ENCODE assay signal across 9 mouse cellular contexts in genomic region chr9:92207307-92207706, GRCm38 (mm10). TPM values are rescaled to one million over a fixed set of nuclear protein-coding genes. Genes with fewer than 3 reads are reported as not detected.
DNase-seq lines count a peak whose midpoint lies in the region; ATAC-seq and TF ChIP-seq lines count a peak whose summit lies in the region.
"Had no signal": no experiment of that assay in that cellular context is flagged by ENCODE, and none has a peak within 500 bp of the region (broad histone marks: within the 10 kb centered on the region; RNA-seq: fewer than 3 reads in every experiment).

No protein-coding gene starts in this region.

- TF ChIP-seq POLR2A in kidney, adult 2 months (IDR thresholded peaks at IDR 0.05; ENCODE audit: low read depth, low read length), result no peak

- H3K36me3 ChIP-seq in kidney, adult 2 months (ENCODE audit: control insufficient read depth, insufficient read depth, low read length), result no peaks in the 10 kb centered on the region
- H3K36me3 ChIP-seq in kidney, embryonic 14.5 days (ENCODE audit: control insufficient read depth, insufficient read depth, low read length), result no peaks in the 10 kb centered on the region
- H3K36me3 ChIP-seq in midbrain, embryonic 14.5 days (ENCODE audit: control insufficient read depth, insufficient read depth, low read length), result no peaks in the 10 kb centered on the region
- H3K36me3 ChIP-seq: embryonic facial prominence, embryonic 15.5 days had no signal

- H3K4me1 ChIP-seq in kidney, adult 2 months (ENCODE audit: control insufficient read depth, insufficient read depth, low read length), result no peaks in the 10 kb centered on the region
- H3K4me1 ChIP-seq in kidney, embryonic 14.5 days (ENCODE audit: control insufficient read depth, insufficient read depth, low read length), result no peaks in the 10 kb centered on the region
- H3K4me1 ChIP-seq in midbrain, embryonic 14.5 days (ENCODE audit: control insufficient read depth, insufficient read depth, low read length), result no peaks in the 10 kb centered on the region
- H3K4me1 ChIP-seq: embryonic facial prominence, embryonic 15.5 days had no signal

- no peak for TF ChIP-seq CTCF in kidney, adult 2 months (conservative IDR thresholded peaks at IDR 0.05; ENCODE audit: insufficient read depth, insufficient read length, low read depth, low read length)

- H3K9me3 ChIP-seq in kidney, embryonic 14.5 days (ENCODE audit: control insufficient read depth, low read length), result no peaks in the 10 kb centered on the region
- H3K9me3 ChIP-seq in midbrain, embryonic 14.5 days (ENCODE audit: control insufficient read depth, low read length), result no peaks in the 10 kb centered on the region
- H3K9me3 ChIP-seq: embryonic facial prominence, embryonic 15.5 days had no signal

- ATAC-seq in kidney, embryonic 14.5 days (ENCODE audit: low FRiP score, low TSS enrichment), result no peak
- ATAC-seq in midbrain, embryonic 14.5 days (ENCODE audit: low FRiP score, low TSS enrichment), result 0 out of 2 replicates have a peak, but pooled peaks have one; percentile 50

- H3K4me2 ChIP-seq in kidney, embryonic 14.5 days (replicated peaks; ENCODE audit: low read depth, low read length), result no peak overlapping the region
- H3K4me2 ChIP-seq in midbrain, embryonic 14.5 days (ENCODE audit: low read length), result no peak overlapping the region
- H3K4me2 ChIP-seq: embryonic facial prominence, embryonic 15.5 days had no signal

- 19% methylated on average over 4 of the region's 4 CpGs for WGBS in kidney, adult 2 months
- WGBS in kidney, embryonic 14.5 days, result 53% methylated on average over 4 of the region's 4 CpGs
- 45% methylated on average over 4 of the region's 4 CpGs for WGBS in midbrain, embryonic 14.5 days

- no peak overlapping the region for H3K9ac ChIP-seq in kidney, embryonic 14.5 days (ENCODE audit: low read depth, low read length)
- H3K9ac ChIP-seq in midbrain, embryonic 14.5 days (replicated peaks; ENCODE audit: low read length), result no peak overlapping the region
- H3K9ac ChIP-seq: embryonic facial prominence, embryonic 15.5 days had no signal

- H3K4me3 ChIP-seq in kidney, adult 2 months (ENCODE audit: insufficient read depth, low read depth, low read length), result no peak overlapping the region
- H3K4me3 ChIP-seq in kidney, embryonic 14.5 days (ENCODE audit: low read length), result no peak overlapping the region
- no peak overlapping the region for H3K4me3 ChIP-seq in midbrain, embryonic 14.5 days (replicated peaks; ENCODE audit: low read depth, low read length)
- H3K4me3 ChIP-seq: embryonic facial prominence, embryonic 15.5 days had no signal

- DNase-seq in kidney, adult 2 months, result peak; percentile 63
- DNase-seq in MEL-GATA-1-ER (ENCODE audit: extremely low read depth, low read depth), result peak; percentile 69
- DNase-seq in cerebellum, adult 11-12 months, result peak; percentile 15
- DNase-seq in frontal cortex, postnatal 36 days (ENCODE audit: low spot score in 2 of 2), result peak; percentile 13 to 56
- DNase-seq in layer of hippocampus, postnatal 10 days (ENCODE audit: low spot score in 2 of 2), result peak; percentile 59 to 65
- peak; percentile 89 for DNase-seq in midbrain, embryonic 14.5 days
- DNase-seq in neural tube, embryonic 10.5 days (ENCODE audit: extremely low spot score, low spot score), result no peak

- no peak overlapping the region for H3K27ac ChIP-seq in kidney, adult 2 months (ENCODE audit: insufficient read depth, low read depth, low read length)
- no peak overlapping the region for H3K27ac ChIP-seq in kidney, embryonic 14.5 days (ENCODE audit: low read depth, low read length)
- H3K27ac ChIP-seq in midbrain, embryonic 14.5 days (replicated peaks; ENCODE audit: low read depth, low read length), result no peak overlapping the region
- H3K27ac ChIP-seq: embryonic facial prominence, embryonic 15.5 days had no signal

- no peaks in the 10 kb centered on the region for H3K27me3 ChIP-seq in kidney, adult 2 months (replicated peaks; ENCODE audit: control insufficient read depth, insufficient read depth, low read length)
- H3K27me3 ChIP-seq in kidney, embryonic 14.5 days (ENCODE audit: control insufficient read depth, insufficient read depth, low read length), result no peaks in the 10 kb centered on the region
- H3K27me3 ChIP-seq in midbrain, embryonic 14.5 days (ENCODE audit: control insufficient read depth, insufficient read depth, low read length), result no peaks in the 10 kb centered on the region
- H3K27me3 ChIP-seq: embryonic facial prominence, embryonic 15.5 days had no signal

RNA-seq across cellular contexts. Expression of gene Plscr5, which starts 14.6 kb away (rescaled TPM):
- polyA plus RNA-seq in kidney, adult 2 months (2012; rRNA removed), result not detected in 2 replicates
- not detected in 2 replicates for polyA plus RNA-seq in kidney, embryonic 14.5 days (2014; fragmentation: Nextera tagmentation; extraction: Ambion mirVana)
- total RNA-seq in layer of hippocampus, postnatal 10 days (2021), result under 1 TPM; 0.29 to 0.62 TPM
- 0.36 and 0.47 TPM in 2 replicates for polyA plus RNA-seq in midbrain, embryonic 14.5 days (2014; fragmentation: Nextera tagmentation; extraction: Ambion mirVana)
- polyA plus RNA-seq: embryonic facial prominence, embryonic 15.5 days had no signal

RNA-seq across cellular contexts. Expression of gene Plscr1, which starts 42.2 kb away (rescaled TPM):
- polyA plus RNA-seq in kidney, adult 2 months (2012; rRNA removed), result 21.7 and 26.1 TPM in 2 replicates
- polyA plus RNA-seq in kidney, embryonic 14.5 days (2014; fragmentation: Nextera tagmentation; extraction: Ambion mirVana), result 83.5 and 91.2 TPM in 2 replicates
- 1 to 10 TPM; 1.7 to 1.8 TPM for total RNA-seq in layer of hippocampus, postnatal 10 days (2021)
- polyA plus RNA-seq in midbrain, embryonic 14.5 days (2014; fragmentation: Nextera tagmentation; extraction: Ambion mirVana), result 7.8 and 10.0 TPM in 2 replicates
